17 mouse cellular contexts compared by ENCODE assay signal in genomic region chr4:87062771-87063253, GRCm38 (mm10).
DNase-seq lines count a peak whose midpoint lies in the region; ATAC-seq and TF ChIP-seq lines count a peak whose summit lies in the region.
"Had no signal": no experiment of that assay in that cellular context is flagged by ENCODE, and none has a peak within 500 bp of the region (broad histone marks: within the 10 kb centered on the region; RNA-seq: fewer than 3 reads in every experiment).

No protein-coding gene starts in this region.

- ATAC-seq in hindbrain, embryonic 13.5 days (ENCODE audit: low FRiP score) = no peak
- no peak for ATAC-seq in hindbrain, embryonic 11.5 days (ENCODE audit: low FRiP score)
- ATAC-seq: lung, postnatal 0 days had no signal

- no peak overlapping the region for H3K4me3 ChIP-seq in hindbrain, embryonic 13.5 days
- H3K4me3 ChIP-seq in hindbrain, embryonic 11.5 days (ENCODE audit: low read depth, low read length) = no peak overlapping the region
- H3K4me3 ChIP-seq: erythroblast, embryonic 14.5 days had no signal

- no peak overlapping the region for H3K4me2 ChIP-seq in hindbrain, embryonic 13.5 days
- H3K4me2 ChIP-seq in hindbrain, embryonic 11.5 days (replicated peaks; ENCODE audit: low read depth, low read length) = no peak overlapping the region
- H3K4me2 ChIP-seq: liver, embryonic 11.5 days had no signal

- H3K4me1 ChIP-seq in hindbrain, embryonic 13.5 days (replicated peaks) = peaks cover 16% of the 10 kb centered on the region
- H3K4me1 ChIP-seq in hindbrain, embryonic 11.5 days (replicated peaks; ENCODE audit: control insufficient read depth, insufficient read depth, low read length) = no peaks in the 10 kb centered on the region

- no peaks in the 10 kb centered on the region for H3K27me3 ChIP-seq in hindbrain, embryonic 13.5 days
- H3K27me3 ChIP-seq in hindbrain, embryonic 11.5 days (ENCODE audit: control insufficient read depth, insufficient read depth, low read length) = no peaks in the 10 kb centered on the region

- no peak for TF ChIP-seq CTCF in brain, embryonic 14.5 days (IDR thresholded peaks at IDR 0.05; ENCODE audit: borderline replicate concordance, extremely low read depth, insufficient read depth, insufficient read length)

- DNase-seq in cerebellum, postnatal 10 days = peak; percentile 67 to 73
- DNase-seq in cerebellum, adult 11-12 months = no peak
- no peak for DNase-seq in hindbrain, embryonic 11.5 days (ENCODE audit: low spot score)
- DNase-seq in brain, embryonic 14.5 days (ENCODE audit: low read depth) = peak; percentile 71
- peak; percentile 58 to 71 for DNase-seq in left cerebral cortex, adult 9 months (ENCODE audit: low spot score in 2 of 2)
- no peak for DNase-seq in natural killer cell, adult 2 months (ENCODE audit: low spot score in 2 of 2)
- DNase-seq in kidney, adult 8-10 months = no peak
- DNase-seq: adrenal gland, adult 8-10 months; embryo, embryonic 11 days; gastrocnemius, postnatal 36 days; heart, postnatal 36 days; kidney, adult 18-20 months; spleen, adult 18-20 months had no signal

- no peak for TF ChIP-seq POLR2A in brain, embryonic 14.5 days (IDR thresholded peaks at IDR 0.05; ENCODE audit: borderline replicate concordance, extremely low read depth, insufficient read depth, insufficient read length, poor library complexity, severe bottlenecking)

- peak overlapping the region; percentile 20; the same call in 1 of the 2 replicates for H3K27ac ChIP-seq in hindbrain, embryonic 13.5 days
- H3K27ac ChIP-seq in hindbrain, embryonic 11.5 days (ENCODE audit: low read depth, low read length) = no peak overlapping the region

- H3K9me3 ChIP-seq in hindbrain, embryonic 13.5 days = no peaks in the 10 kb centered on the region
- no peaks in the 10 kb centered on the region for H3K9me3 ChIP-seq in hindbrain, embryonic 11.5 days (ENCODE audit: control insufficient read depth, low read length)

- H3K36me3 ChIP-seq in hindbrain, embryonic 13.5 days = no peaks in the 10 kb centered on the region
- no peaks in the 10 kb centered on the region for H3K36me3 ChIP-seq in hindbrain, embryonic 11.5 days (ENCODE audit: control insufficient read depth, insufficient read depth, low read length)

- H3K9ac ChIP-seq in hindbrain, embryonic 13.5 days = no peak overlapping the region
- no peak overlapping the region for H3K9ac ChIP-seq in hindbrain, embryonic 11.5 days (ENCODE audit: low read depth, low read length)

- WGBS in hindbrain, embryonic 13.5 days = 72% methylated on average over 6 of the region's 6 CpGs
- 75% methylated on average over 6 of the region's 6 CpGs for WGBS in hindbrain, embryonic 11.5 days

Comparison
In these comparisons a context has a peak if more than half of its experiments do, and no peak if none do; other contexts are left out.
1. DNase-seq: peak in cerebellum, postnatal 10 days (2 of 2), brain, embryonic 14.5 days (single experiment) and left cerebral cortex, adult 9 months (2 of 2); none in cerebellum, adult 11-12 months (single experiment), hindbrain, embryonic 11.5 days (single experiment), natural killer cell, adult 2 months (0 of 2) and kidney, adult 8-10 months (0 of 2).